Mouse (Mus musculus) adrenal gland, postnatal 4 days (tissue): ENCODE measurements around the gene Serpinb3d. TPM values are rescaled to one million over a fixed set of nuclear protein-coding genes. Genes with fewer than 3 reads are reported as not detected.
"Not testable (repeated sequence)": the region's sequence is repeated elsewhere in the genome, so short reads cannot be mapped to it uniquely, and the experiment has no call there.

ENCODE experiments used
- DNase-seq, 2 experiments: peaks; one replicate each; pipeline ENCODE4 v3.0.0; 2021 to 2022; ENCODE audit warnings: low spot score in 2 of 2, mixed read lengths in 2 of 2
- long read RNA-seq, 2 experiments: library from polyadenylated mRNA; stranded (forward); transcript quantifications; one replicate each; pipeline ENCODE4 v2.0.0; 2021
- total RNA-seq, 2 experiments: library from RNA; stranded (reverse); gene quantifications; 2 replicates each; pipeline ENCODE4 v1.2.3; 2021

Serpinb3d gene
- total RNA-seq: not detected
- long read RNA-seq, experiment 1: 0 reads
- long read RNA-seq, experiment 2: 0 reads

GRCm38 (mm10) chr1:107083406-107083805 is at the start of gene Serpinb3d:
Gene Serpinb3d (minus strand): TSS chr1:107083506.
- no peak for DNase-seq

GRCm38 (mm10) chr1:107127453-107127852 is 44.1 kb upstream of the Serpinb3d start:
- DNase-seq: not testable (repeated sequence)

GRCm38 (mm10) chr1:107098417-107098816 is 15.1 kb upstream of the Serpinb3d start:
- DNase-seq: no peak

GRCm38 (mm10) chr1:107052203-107052602 is 31.1 kb downstream of the Serpinb3d start, which contains the start of gene Serpinb3a:
Gene Serpinb3a (minus strand): TSS chr1:107052303.
- DNase-seq: no peak

- not testable (repeated sequence) for DNase-seq
Observed at GRCm38 (mm10) chr1:107034236-107034635, 49.1 kb downstream of the Serpinb3d start.

Other genes with a start within 250 kb of the Serpinb3d start
- gene Serpinb5, start 222.3 kb downstream of the Serpinb3d start, total RNA-seq: not detected
- not detected for gene Serpinb12, start 149.1 kb downstream of the Serpinb3d start, total RNA-seq
- gene Serpinb13, start 102.5 kb downstream of the Serpinb3d start, total RNA-seq: not detected
- gene Serpinb3a, start 31.2 kb downstream of the Serpinb3d start, total RNA-seq: not detected
- not detected for gene Serpinb3b, start 194.9 kb upstream of the Serpinb3d start, total RNA-seq
- not detected for gene Serpinb3c, start 194.9 kb upstream of the Serpinb3d start, total RNA-seq